Mouse (Mus musculus): ENCODE data around the gene Idh2.

- TF ChIP-seq CTCF (IDR thresholded peaks at IDR 0.05; ENCODE audit: borderline replicate concordance, insufficient read depth, low read depth, low read length) (no peak), POLR2A (IDR thresholded peaks at IDR 0.05; ENCODE audit: borderline replicate concordance, insufficient read depth, low read length) (no peak)
These were observed 37.4 kb downstream of the Idh2 start for GRCm38 (mm10) chr7:80077801-80078200.

Data from cerebellum, adult 2 months (tissue).